Mouse (Mus musculus) skeletal muscle tissue, postnatal 0 days (tissue): Measurements from ENCODE around the gene Mrpl52. TPM values are rescaled to one million over a fixed set of nuclear protein-coding genes. Genes with fewer than 3 reads are reported as not detected.

Source experiments
- polyA plus RNA-seq: library from polyadenylated mRNA; unstranded; fragments of >200 nt; fragmentation: Nextera tagmentation; extraction: Ambion mirVana; gene quantifications from 2 replicates; pipeline ENCODE4 v1.2.1, GENCODE M21; 2015

Mrpl52 gene
- polyA plus RNA-seq = 232 TPM in 2 replicates

DNA sequence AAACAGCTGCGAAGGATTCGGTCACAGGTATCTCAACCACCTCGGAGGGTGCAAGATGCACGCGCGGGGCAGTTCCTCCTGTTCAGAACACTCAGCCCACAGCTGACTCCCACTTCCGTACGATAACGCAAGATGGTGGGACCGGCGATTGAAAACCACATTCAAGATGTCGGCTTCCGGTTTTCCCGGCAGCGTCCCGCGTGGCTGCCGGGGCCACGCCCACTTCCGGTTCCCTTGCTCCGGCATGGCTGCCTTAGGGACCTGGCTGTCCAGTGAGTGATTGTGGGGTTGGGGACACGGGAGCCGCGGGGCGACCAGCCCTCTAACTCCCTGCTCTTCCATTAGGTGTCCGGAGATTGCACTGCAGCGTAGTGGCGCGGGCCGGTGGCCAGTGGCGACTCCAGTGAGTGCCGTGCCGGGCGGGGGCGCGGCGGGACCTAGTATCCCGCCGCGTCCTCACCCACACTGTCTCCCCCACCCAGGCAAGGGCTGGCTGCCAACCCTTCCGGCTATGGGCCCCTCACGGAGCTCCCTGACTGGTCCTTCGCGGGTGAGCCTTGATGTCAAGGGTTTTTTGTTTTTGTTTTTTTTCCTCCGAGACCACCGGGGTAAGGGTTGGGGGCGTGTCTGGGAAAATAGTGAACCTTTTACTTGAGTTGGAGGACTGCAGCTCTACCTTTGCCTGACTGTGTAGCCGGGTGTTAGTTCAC lies at the start of gene Mrpl52:
Gene Mrpl52, plus strand, starts transcription at position 221 of the 710 bp plus-strand sequence.

DNA sequence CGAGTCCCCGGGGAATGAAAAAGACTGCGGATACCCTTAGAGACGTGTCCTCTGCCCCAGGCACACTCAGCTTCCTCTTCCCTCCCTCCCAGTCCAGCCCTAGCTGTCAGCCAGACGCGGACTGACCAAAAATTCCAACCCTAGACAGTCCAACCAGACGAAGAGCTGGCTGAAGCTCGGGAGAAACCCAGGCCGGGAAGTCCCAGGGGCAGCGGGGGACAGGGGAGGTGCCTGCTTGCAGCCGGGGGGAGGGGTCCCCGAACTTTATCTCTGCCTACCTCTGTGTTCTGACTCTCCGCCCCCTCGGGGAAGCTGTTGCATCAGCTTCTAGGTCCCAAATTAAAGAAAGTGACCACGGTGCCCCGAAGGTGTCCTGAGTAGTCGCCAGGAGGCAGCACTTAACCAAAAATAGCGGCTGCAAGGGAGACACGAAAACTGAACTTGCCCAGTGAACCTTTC lies 9.1 kb upstream of the Mrpl52 start, which contains the start of gene Slc7a7:
Gene Slc7a7, minus strand, starts transcription at position 158 of the 459 bp plus-strand sequence.

DNA sequence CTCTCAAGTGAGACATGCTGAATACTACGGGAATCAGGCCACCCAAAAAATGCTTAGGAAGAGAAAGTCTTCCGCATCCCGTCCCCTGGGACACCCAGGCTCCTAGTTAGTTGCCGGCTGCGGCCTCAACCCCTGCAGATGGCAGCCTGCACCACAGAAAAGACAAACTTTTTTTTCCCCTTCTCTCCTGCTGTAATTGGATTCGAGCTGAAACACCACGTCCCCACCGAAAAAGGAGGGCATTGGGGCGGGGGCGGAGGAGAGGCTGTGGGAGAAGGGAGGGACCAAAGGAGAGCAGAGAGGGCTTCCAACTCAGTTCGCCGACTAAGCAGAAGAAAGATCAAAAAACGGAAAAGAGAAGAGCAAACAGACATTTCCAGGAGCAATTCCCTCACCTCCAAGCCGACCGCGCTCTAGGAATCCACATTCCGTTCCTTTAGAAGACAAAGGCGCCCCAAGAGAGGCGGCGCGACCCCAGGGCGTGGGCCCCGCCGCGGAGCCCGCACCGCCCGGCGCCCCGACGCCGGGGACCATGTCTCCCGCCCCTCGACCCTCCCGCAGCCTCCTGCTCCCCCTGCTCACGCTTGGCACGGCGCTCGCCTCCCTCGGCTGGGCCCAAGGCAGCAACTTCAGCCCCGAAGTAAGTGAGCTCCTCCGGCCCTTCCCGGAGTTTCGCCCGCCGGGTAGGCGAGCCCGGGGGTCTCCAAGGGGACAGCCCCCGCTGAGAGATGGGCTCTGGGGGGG lies 4.8 kb downstream of the Mrpl52 start, which contains the start of gene Mmp14:
Gene Mmp14, plus strand, starts transcription at position 279 of the 744 bp plus-strand sequence.

DNA sequence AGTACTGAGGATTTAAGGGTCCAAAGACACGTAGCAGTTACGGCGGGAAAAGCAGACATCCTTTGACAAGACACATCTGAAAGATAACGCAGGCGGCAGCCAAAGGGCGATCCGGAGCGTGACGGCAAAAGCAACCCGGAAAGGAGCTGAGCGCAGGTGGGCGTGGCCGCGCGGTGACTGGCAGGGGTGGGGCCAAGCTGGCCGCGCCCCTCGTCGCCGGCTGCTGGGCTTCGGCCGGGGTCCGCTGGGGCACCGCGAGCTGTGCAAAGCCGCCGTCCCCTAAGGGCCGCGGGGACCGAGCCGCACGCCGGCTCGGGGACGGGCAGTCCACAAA lies 37.2 kb downstream of the Mrpl52 start, which contains the start of gene Lrp10:
Gene Lrp10, plus strand, starts transcription at position 179 of the 334 bp plus-strand sequence.

DNA sequence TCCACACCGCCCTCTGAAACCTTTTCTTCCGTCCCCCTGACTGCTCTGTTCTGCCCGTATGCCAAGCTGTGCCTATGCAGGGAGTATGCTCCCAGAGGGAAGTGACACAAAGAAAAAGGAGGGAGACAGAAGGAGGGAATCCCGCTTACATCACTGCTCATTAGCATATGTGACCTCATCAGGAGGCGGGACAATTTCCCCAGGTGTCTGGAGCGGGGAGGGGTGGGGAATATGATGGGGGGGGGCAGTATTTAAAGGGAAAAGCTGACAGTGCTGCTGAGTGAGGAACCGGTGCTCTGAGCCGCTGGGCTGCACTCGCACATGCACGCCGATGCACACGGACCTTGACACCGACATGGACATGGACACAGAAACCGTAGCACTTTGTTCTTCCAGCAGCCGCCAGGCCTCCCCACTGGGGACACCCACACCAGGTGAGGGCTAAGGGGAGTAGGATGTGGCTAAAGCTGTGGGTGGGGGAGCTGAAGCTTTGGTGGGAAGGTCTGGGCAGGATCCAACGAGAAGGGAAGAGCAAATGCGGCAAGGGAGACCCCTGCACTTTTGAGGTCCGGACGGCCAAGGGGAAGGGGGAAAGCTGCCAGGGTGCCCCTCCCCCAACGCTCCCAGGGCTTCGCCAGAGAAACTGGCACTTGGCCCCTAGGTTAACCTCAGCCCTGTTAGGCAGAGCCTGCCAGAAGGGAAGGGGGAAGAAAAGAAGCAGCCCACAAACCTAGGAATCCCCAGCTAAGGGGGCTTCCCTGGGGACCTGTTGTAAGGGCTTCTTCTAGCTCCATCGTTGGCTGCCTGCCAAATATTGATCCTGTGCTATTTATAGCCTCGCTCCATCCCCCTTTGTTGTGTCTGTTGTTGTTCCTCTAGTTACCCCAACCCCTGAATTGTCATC lies 49.5 kb downstream of the Mrpl52 start, which contains the start of gene Rem2:
Gene Rem2, plus strand, starts transcription at position 160 of the 904 bp plus-strand sequence.

Other genes with a start within 250 kb of the Mrpl52 start
- gene Dad1, start 172.8 kb upstream of the Mrpl52 start, polyA plus RNA-seq = 197 and 214 TPM in 2 replicates
- 35.1 and 36.2 TPM in 2 replicates for gene Abhd4, start 172.7 kb upstream of the Mrpl52 start, polyA plus RNA-seq
- not detected in 2 replicates for gene Olfr49, start 142.0 kb upstream of the Mrpl52 start, polyA plus RNA-seq
- 48.0 and 52.8 TPM in 2 replicates for gene Oxa1l, start 66.1 kb upstream of the Mrpl52 start, polyA plus RNA-seq
- gene Slc7a7, start 9.1 kb upstream of the Mrpl52 start, polyA plus RNA-seq = 3.3 and 4.1 TPM in 2 replicates
- 77.2 and 88.0 TPM in 2 replicates for gene Mmp14, start 4.7 kb downstream of the Mrpl52 start, polyA plus RNA-seq
- gene Lrp10, start 37.2 kb downstream of the Mrpl52 start, polyA plus RNA-seq = 30.6 and 32.8 TPM in 2 replicates
- gene Rem2, start 49.2 kb downstream of the Mrpl52 start, polyA plus RNA-seq = 0.10 and 0.13 TPM in 2 replicates
- gene Prmt5, start 90.6 kb downstream of the Mrpl52 start, polyA plus RNA-seq = 32.3 and 36.0 TPM in 2 replicates
- gene Haus4, start 127.7 kb downstream of the Mrpl52 start, polyA plus RNA-seq = 31.1 and 31.5 TPM in 2 replicates
- gene Ajuba, start 150.6 kb downstream of the Mrpl52 start, polyA plus RNA-seq = 11.5 and 13.2 TPM in 2 replicates
- gene 4931414P19Rik, start 179.1 kb downstream of the Mrpl52 start, polyA plus RNA-seq = 2.4 and 2.7 TPM in 2 replicates
- 306 and 337 TPM in 2 replicates for gene Psmb5, start 191.1 kb downstream of the Mrpl52 start, polyA plus RNA-seq
- gene Psmb11, start 194.5 kb downstream of the Mrpl52 start, polyA plus RNA-seq = 0.03 and 0.05 TPM in 2 replicates
- gene Gm17606, start 214.0 kb downstream of the Mrpl52 start, polyA plus RNA-seq = not detected in 2 replicates
- 0.33 and 0.40 TPM in 2 replicates for gene Cdh24, start 214.5 kb downstream of the Mrpl52 start, polyA plus RNA-seq